Mouse (Mus musculus) hindlimb bud, embryonic 11.5 days (tissue): ENCODE results near the gene Usp54.
"Not testable (repeated sequence)": the region's sequence is repeated elsewhere in the genome, so short reads cannot be mapped to it uniquely, and the experiment has no call there.

Experiments used
- DNase-seq: peaks from one replicate; pipeline ENCODE4 v3.0.0-alpha.2; 2012; ENCODE audit warnings: low read depth, low spot score; ENCODE audit errors: extremely low spot score

The Usp54 gene

GRCm38 (mm10) chr14:20655731-20656130 is 14.9 kb upstream of the Usp54 start:
- no peak for DNase-seq

- DNase-seq: no peak
Observed at GRCm38 (mm10) chr14:20654690-20655421, 14.0 kb upstream of the Usp54 start.

- no peak for DNase-seq
Observed at GRCm38 (mm10) chr14:20651722-20652256, 10.9 kb upstream of the Usp54 start.

GRCm38 (mm10) chr14:20651000-20651399 is 10.1 kb upstream of the Usp54 start:
- no peak for DNase-seq

- no peak for DNase-seq
Observed at GRCm38 (mm10) chr14:20646381-20646780, 5.5 kb upstream of the Usp54 start.

GRCm38 (mm10) chr14:20645547-20645946 is 4.7 kb upstream of the Usp54 start:
- DNase-seq: no peak

- no peak for DNase-seq
Observed at GRCm38 (mm10) chr14:20641438-20641875, 594 bp upstream of the Usp54 start.

- no peak for DNase-seq
Observed at GRCm38 (mm10) chr14:20639918-20640619, 794 bp downstream of the Usp54 start.

- DNase-seq: no peak
Observed at GRCm38 (mm10) chr14:20638702-20639101, 2.2 kb downstream of the Usp54 start.

GRCm38 (mm10) chr14:20637818-20638574 is 2.9 kb downstream of the Usp54 start:
- DNase-seq: no peak

- not testable (repeated sequence) for DNase-seq
Observed at GRCm38 (mm10) chr14:20636968-20637367, 3.9 kb downstream of the Usp54 start.

GRCm38 (mm10) chr14:20635546-20635945 is 5.3 kb downstream of the Usp54 start:
- DNase-seq: no peak

GRCm38 (mm10) chr14:20631253-20631652 is 9.6 kb downstream of the Usp54 start:
- DNase-seq: no peak

GRCm38 (mm10) chr14:20626971-20627370 is 13.9 kb downstream of the Usp54 start:
- no peak for DNase-seq

GRCm38 (mm10) chr14:20626447-20626846 is 14.4 kb downstream of the Usp54 start:
- no peak for DNase-seq

GRCm38 (mm10) chr14:20622907-20623306 is 18.0 kb downstream of the Usp54 start:
- no peak for DNase-seq

GRCm38 (mm10) chr14:20622412-20622811 is 18.5 kb downstream of the Usp54 start:
- no peak for DNase-seq

GRCm38 (mm10) chr14:20621903-20622302 is 19.0 kb downstream of the Usp54 start:
- DNase-seq: no peak

- no peak for DNase-seq
Observed at GRCm38 (mm10) chr14:20619131-20619530, 21.7 kb downstream of the Usp54 start.

- DNase-seq: no peak
Observed at GRCm38 (mm10) chr14:20618211-20618610, 22.7 kb downstream of the Usp54 start.

- DNase-seq: no peak
Observed at GRCm38 (mm10) chr14:20616421-20616820, 24.4 kb downstream of the Usp54 start.
